Mouse (Mus musculus) thymus, postnatal 25 days (tissue): ENCODE measurements at regions not wholly inside any gene's neighbourhood (a gene's known extent, or its start where the extent isn't known, plus 50 kb on each side); places are given as distances from the start of the nearest gene placed in this dataset.

Experiments
- DNase-seq: peaks from one replicate; pipeline ENCODE4 v3.0.0; 2022

DNA sequence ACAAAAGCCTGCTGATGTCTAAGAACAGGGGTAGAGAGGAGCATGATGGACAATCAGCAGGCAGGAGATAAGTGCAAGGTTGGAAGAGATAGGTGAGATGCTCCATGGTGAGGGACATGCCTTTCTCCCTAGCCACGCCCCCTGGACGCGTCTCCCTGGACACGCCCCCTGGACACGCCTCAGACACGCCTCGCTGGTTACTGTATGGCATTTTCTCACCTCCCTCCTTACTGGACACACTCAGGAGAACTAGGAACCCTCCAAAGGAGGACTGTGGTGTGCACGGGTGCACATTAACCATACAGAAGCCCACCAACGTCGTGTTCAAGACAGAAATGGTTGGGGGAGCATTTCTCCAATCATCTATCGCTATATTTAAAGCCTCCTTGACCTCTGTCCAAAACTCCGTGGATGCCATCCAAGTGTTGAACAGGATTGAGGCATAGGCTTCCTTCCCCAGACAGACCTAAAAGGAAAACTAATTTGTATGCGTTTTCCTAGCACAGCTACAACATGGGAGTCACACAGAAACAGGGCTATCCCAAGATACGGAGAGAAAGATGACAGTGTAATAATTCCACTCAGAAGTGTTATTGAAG is 168.4 kb upstream of the Fam19a5 start:
- no peak for DNase-seq

DNA sequence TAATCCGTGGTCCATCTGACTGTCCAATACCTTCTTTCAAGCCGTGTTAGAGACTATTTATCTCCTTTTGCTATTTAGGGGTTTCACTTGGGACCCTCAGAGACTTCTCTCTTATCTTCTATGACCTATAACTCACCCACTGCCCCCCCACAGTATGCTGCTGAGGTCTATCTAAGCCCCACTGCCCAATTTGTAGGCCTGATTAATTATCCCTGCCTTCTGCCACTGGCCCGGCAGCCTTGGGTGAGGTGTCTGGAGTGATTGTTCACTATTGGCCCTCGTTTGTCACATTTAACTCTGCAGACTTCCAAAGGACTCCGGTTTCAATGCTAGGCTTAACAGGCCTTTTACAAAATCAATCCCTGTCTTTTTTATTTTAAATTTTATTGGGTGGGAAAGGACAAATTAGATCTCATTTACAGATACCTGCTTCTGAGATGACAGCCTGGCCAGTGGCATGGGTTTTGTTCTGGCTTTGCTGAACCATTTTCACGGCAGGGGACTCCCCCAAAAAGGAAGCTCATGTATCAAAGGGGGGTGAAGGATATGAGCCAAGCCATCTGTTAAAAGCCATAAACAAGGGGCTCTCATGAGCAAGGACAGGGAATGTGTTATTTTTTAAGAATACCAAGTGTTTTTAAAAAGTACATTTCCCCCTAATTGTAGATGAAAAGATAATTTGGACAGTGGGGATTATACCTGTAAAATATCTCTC is 160.4 kb upstream of the Fam19a5 start:
- no peak for DNase-seq

DNA sequence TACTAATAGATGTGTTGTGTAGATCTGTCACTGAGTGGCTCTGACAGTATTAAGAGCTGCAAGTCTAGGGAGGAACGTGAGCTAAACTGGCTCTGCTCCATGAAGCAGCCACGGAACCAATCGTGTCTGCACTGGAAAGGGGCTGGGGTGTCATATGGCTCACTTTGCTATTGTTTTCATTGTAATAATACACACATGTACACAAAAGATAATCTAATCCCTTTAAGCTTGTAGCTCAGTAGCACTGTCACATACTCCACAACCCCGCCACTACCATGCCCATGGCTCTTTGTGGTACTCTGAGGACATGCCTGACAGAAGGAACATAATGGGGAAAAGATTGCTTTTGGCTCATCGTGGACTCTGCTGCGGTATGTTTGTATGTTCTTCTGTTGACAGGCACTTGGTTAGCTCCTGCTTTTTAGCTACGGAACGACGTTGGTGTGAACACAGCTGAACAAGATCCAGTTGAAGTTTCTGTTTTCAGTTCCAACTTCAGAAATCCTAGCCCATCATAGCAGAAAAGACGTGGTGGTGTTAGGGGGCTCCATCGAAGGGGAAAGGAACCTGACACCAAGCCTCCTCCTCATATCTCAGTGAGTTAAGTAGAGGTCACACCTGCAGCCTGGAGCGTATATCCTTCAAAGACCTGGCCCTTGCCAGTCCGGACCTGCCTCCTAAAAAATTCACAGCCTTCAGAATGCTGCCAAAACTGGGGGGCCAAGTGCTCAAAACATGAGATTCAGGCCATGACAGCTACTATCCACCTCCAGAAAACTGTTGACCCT is 159.6 kb upstream of the Fam19a5 start:
- no peak for DNase-seq

DNA sequence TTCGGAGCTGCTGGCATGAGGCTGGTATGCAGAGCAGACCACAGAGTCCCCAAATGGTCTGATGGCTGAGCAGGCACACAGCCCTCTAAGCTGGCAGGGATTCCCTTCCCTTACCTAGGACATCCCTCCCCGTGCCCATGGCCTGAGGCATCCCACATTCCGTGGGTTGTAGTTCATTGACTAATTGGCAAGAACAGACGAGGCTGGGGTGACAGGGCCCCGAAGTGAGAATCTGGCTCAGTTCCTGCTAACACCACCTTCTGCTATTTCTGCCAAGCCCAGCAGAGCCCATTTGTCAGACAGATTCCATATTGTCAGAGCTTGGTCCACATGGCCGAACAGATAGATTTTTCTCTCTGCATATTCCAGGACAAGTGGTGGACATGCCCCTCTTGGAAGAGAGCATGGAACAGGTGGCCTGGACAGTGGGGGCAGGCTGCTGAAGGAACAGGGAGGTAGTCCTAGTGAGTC is 157.6 kb upstream of the Fam19a5 start:
- DNase-seq: no peak

DNA sequence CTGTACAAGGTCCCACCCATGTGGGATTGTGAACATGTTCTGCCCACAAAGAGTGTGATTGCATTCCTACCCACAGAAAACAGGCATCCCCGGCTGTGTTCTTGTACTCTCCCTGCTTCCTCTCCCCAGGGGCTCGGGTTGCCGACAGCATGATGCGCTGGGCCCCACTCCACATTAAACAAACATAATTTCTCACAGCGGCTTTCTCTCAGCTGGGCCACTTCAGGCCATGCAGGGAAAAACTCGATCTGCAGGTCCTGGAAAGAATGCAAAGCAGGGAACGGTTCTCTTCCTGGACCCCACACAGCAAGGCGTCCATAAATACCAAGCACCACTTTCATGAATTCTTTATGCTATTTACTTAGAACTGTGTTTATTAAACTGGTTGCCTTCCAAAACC is 152.7 kb upstream of the Fam19a5 start:
- DNase-seq: no peak

DNA sequence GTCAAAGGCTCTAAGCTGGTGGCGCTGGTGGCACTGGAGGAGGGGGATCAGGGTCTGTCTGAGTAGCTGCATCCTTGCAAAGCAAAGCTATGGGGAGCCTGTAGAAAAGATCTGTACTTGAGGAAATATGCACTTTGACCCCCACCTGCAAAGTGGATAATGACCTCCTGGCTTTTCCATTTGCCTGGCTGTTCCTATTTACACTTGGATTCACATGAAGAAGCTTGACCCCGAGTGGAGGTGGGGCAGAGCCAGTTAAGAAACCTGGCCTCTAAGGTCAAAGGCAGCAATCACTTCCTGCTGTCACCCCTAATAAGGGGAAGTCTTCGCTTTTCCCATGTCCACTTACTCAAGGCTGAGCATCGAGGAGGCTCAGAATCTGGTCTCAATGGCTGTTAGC is 145.7 kb upstream of the Fam19a5 start:
- no peak for DNase-seq

DNA sequence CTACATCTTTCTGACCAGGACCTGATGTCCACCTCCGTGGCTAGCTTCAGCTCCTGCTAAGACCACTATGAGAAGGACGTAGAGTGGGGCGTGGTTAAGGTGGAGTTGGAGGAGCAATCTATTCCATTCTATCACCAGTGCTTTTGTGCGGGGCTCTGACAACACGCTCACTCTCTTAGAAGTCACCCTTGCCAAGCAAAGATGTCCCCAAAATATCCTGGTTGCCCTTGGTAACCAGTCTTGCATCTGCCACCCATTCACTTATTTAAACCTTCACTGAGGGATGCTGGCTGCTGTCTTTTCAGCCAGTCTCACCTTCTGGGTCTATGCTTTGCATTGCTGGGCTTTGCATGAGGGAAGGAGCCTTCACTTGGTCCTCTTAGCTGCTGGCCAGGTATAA is 138.4 kb upstream of the Fam19a5 start:
- DNase-seq: no peak

DNA sequence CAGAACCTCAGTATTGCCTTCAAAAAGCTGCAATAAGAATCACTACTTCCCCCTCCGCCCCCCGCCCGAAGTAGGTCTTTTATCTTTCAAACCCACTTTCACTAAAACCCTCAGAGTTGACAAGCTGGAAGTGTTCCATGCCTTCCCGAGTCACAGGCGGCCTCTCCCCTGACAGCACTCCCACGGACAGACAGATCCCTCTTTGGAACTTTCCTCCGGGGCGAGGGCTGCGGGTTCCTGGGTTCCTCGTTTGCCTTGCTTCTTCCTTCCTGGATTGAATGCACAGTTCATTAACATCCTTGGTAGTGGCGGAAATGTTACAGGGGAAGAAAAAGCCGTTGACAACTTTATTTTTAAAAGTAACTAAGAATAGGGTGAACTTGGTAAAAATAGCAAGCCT is 132.1 kb upstream of the Fam19a5 start:
- no peak for DNase-seq

DNA sequence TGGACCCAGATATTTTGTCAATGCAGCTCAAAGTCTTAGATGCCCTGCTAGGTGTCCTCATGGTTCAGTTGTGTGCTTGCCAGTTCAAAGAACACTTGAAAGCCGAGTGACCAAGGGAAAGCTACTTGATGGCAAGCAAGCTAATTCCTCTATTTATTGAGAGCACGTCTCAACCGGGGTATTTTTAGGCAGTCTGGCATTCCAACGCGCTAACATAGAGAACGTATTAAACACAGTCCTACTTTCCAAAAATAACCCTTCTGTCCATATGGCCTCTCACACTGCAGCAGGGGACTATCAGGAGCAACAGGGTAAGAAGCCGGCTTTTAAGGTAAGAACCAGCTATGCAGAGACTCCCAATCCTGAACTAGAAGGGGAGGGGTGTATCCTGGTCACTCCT is 128.1 kb upstream of the Fam19a5 start:
- DNase-seq: no peak

DNA sequence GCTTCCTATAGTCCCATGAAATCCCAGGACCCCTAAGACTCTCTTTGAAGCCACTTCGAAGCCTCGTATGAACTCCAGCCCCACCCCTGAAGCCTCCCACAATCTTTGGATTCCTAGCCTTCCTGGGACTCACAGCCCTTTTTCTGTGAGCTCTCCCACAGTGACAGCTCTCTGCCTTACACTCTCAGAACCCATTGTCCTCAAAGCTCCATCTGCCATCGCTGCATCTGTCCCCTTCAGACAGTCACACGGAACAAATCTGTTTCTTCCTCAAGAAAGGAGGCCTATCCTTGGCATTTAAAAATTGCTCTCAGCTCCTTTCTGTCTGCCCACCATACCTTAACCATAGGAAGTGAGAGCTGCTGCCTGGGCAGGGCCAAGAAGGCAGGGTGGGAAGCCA is 122.4 kb upstream of the Fam19a5 start:
- no peak for DNase-seq

DNA sequence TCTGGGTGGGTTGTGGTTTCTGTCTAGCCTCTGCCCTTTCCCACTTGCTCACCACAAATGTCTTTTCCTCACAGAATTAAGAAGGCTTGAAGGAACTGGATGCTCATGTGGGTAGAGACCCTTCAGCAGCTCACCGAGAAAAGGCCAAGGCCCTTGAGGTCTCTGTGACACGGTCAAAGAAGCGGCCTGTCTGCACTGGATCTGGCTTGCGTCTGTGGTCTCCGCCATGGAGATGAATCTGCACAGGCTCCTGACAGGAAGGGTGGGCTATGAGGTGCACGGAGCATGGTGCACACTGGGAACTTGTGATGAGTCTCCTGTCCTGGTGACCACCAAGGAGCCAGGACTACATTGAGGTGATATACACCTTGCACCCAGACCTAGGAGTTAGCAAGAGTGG is 110.8 kb upstream of the Fam19a5 start:
- no peak for DNase-seq

DNA sequence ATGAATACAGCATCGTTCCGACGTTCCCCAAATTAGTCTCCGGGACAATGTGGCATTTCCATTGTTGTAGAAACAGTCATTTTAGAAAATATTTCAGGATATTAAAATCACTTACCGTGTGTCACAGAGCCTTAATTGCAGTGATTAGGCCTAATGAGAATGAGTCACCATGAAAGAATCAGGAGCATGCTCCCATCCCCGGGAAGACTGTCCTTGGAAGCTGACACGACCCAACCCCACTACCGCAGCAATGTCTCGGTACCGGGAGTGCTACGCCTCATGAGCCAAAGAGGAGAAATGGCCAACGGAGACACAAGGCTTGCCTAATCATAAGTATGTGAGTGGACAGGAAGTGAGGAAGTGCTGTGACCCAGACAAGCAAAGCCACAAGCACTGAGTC is 110.2 kb upstream of the Fam19a5 start:
- DNase-seq: no peak

DNA sequence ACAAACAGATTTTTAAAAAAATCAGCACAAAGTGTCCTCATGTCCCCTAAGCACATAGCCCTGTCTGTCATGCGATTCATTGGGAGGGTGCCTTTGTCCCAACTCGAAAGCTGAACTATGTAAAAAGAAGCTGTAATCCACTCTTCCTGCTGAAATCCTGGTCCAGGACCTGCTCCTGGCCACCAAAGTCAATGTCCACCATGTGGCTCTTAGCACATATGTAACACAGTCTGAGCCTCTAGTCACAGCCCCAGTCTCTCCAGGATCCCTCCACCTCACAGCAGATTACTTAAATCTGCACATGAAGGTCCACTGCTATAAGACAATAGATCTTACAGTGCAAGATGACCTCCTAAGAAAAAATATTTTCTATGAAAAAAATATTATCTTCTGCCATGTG is 108.5 kb upstream of the Fam19a5 start:
- no peak for DNase-seq

DNA sequence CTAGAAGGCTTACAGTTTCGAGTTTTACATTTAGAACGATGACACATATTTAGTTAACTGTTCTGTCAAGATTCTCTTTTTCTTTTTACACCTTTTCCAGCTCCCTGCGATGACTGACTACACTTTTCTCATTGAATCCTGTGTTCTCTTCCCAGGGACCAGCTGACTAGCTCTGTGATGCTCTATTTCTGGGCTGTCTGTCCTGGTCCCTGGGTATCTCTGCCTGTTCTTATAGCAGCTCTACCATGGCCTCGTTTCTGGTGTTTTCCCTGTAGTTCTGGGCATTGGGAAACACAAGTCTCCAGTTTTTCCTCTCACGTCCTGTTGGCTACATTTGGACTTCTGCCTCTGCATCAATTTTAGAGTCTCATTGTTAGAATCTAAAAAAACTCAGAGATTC is 106.5 kb upstream of the Fam19a5 start:
- DNase-seq: no peak

DNA sequence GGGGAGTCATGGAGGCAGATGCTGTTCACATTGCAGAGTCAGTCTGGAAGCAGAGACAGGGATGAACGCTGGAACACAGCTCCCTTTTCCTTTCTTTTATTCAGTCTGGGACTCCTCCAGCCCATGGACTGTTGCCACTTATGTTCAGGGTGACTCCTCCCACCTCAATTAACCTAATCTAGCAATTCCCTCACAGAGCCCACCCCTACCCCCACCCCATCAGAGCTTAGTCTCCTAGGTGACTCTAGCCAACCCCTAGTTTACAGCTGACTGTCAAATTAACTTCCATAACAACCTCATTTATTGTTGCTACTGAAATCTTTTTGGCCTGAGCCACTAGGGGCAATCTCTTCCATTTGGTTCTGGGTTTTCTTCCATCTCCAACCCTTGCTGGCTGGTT is 85.2 kb upstream of the Fam19a5 start:
- DNase-seq: no peak

DNA sequence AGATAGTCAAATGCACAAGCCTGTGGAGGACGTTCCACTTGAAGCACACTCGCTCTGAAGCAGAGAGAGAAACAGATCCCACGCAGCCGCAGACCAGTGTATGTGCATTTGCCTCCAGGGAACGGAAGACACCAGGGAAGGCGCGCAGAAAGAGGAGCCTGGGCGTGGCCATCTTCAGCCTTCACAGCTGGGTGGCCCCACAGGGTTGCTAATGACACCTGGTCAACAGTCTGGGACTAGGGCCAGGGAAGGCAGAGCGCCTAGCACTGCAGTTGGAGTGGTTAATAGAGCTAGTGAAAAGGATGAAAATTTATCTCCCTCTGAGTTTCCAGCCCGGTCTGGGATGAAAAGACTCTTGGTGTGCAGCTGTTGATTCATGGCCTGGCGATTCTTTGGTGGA is 67.9 kb upstream of the Fam19a5 start:
- no peak for DNase-seq

DNA sequence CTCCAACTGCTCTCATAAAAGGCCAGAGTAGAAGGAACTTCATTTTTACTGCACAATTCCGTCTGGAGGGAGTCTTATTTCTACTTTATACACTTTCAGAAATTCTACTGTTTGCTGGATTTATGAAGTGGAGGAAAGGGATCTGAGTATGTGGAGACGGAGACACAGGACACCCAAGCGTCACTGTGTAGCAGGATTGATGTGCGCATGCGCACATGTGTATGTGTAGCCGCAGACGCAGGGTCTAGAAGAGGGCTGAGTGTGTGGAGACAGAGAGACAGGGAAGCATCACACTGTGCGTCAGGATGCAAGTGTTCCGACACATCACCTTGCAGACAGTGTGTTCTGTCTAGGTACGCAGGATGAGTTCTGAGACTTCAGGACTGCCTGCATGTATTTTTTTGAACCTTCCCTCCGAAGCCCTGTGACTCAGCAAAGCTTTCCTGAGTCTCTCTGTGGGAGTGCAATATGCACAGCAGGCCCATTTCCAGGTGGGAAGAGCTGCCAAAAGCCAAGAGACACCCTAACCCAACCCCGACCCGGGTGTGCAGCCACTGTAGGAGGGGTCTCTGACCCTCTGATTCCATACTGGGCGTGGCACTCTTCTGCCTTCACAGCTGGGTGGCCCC is 67.1 kb upstream of the Fam19a5 start:
- no peak for DNase-seq

DNA sequence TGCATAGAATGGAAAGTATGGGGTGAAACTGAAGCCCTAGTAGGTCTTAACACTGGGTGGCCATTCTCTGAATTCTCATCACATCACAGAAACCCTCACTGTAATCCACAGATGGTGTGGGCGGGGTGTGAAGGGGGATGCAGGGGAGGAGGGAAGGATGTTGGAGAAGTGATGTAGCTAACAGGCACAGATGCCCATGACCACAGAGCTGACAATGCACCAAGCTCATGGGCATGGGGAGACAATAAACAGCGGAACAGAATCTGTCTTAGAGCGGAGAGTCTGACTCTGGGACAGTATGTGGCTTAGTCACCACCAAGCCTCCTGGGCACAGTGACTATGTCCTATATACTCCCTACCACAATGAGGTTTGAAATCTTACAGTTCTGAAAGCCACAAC is 63.3 kb upstream of the Fam19a5 start:
- no peak for DNase-seq
